Mouse (Mus musculus) embryonic fibroblast, embryonic 13.5 days (primary cell): ENCODE measurements at regions not wholly inside any gene's neighbourhood (a gene's known extent, or its start where the extent isn't known, plus 50 kb on each side); places are given as distances from the start of the nearest gene placed in this dataset.

ENCODE experiments used
- H3K27ac ChIP-seq: 2 replicates; pipeline ENCODE4 v1.5.1; 2012; ENCODE audit warnings: low read length, control low read depth, inconsistent platforms; ENCODE audit not compliant: insufficient read depth
- H3K4me1 ChIP-seq: 2 replicates; pipeline ENCODE4 v1.6.1; 2011; ENCODE audit warnings: low read length; ENCODE audit not compliant: control insufficient read depth, insufficient read depth
- H3K4me3 ChIP-seq: 2 replicates; pipeline ENCODE4 v1.5.1; 2011; ENCODE audit warnings: mild to moderate bottlenecking, control low read depth, low read length; ENCODE audit not compliant: insufficient read depth
- CTCF ChIP-seq: IDR thresholded peaks from 2 replicates; pipeline ENCODE4 v1.5.1; 2011; ENCODE audit warnings: mild to moderate bottlenecking, control low read depth, low read length, moderate library complexity, borderline replicate concordance; ENCODE audit not compliant: insufficient read depth
- POLR2A ChIP-seq: IDR thresholded peaks from 2 replicates; pipeline ENCODE4 v1.6.1; 2011; ENCODE audit warnings: low read depth, mild to moderate bottlenecking, control low read depth, low read length, moderate library complexity

GRCm38 (mm10) chr3:17825254-17825890 lies 122.8 kb upstream of the Cypt12 start:
- TF ChIP-seq CTCF, result no peak
- no peak for TF ChIP-seq POLR2A
- Histone ChIP-seq H3K27ac (no peak overlapping the region), H3K4me1 (no peaks in the 10 kb centered on the region), H3K4me3 (no peak overlapping the region)

DNA sequence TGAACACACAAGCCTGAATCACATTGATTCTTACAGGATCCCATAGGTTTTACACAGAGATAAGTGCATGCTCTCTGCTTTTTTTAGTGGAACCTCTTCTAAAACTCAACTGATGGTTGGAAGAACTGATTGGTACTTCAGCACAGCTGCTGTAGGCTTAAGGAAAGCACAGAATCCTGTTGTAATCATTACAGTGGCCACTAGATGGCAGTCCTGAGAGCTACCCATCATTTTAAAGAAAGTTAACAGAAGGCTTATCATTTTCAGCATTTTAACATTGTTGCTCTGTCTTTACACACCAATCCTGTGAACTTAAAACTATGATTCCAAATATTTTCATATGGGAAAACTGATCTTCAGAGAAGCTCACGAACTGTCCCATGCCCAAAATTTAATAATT lies 113.5 kb upstream of the Cypt12 start:
- TF ChIP-seq POLR2A (no peak), CTCF (no peak)
- H3K4me3 ChIP-seq, result no peak overlapping the region

DNA sequence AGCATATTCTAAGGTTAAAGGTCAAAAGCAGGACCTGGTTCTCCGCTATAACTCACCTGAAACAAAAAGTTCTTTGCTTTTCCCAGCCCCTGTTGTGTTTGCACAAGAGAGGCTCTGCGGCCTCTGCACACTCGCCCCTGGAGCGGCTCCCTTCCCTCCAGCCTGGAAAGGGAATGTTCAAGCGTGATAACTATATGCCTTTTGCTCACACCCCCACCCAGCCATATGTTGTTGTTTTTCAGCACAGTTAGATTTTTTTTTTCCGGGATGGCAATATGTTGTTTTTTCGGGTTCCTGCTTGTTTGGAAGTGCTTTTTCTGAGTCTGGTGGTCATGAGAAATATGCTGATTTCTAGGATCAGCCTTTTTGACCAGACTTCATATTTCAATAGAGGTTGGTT lies 100.6 kb upstream of the Cypt12 start:
- Histone ChIP-seq H3K4me3 (no peak overlapping the region), H3K27ac (no peak overlapping the region), H3K4me1 (no peaks in the 10 kb centered on the region)
- TF ChIP-seq POLR2A, result no peak
- TF ChIP-seq CTCF, result no peak

More for the DNA sequence above, 113.5 kb upstream of the Cypt12 start:
- no peak overlapping the region for H3K27ac ChIP-seq
- no peaks in the 10 kb centered on the region for H3K4me1 ChIP-seq

DNA sequence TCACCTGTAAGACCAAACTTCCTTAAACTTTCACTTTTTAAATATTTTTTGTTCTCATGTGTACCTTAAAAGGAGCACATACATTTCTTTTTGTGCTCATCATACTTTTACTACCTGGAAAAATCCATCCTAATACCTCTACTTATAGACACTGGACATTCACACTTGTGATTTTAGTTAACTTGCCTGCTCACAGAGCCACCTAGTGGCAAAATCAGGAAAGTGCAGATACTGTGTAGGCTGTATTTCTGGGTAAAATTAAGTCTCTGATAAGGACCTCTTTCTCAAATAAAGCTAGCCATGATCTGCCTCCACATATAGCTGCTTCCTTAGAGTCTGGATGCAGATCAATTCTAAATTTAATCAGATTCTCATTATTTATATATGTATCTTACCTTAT lies 100.0 kb upstream of the Cypt12 start:
- TF ChIP-seq POLR2A (no peak), CTCF (no peak)
- H3K27ac ChIP-seq, result no peak overlapping the region
- no peak overlapping the region for H3K4me3 ChIP-seq
- H3K4me1 ChIP-seq, result no peaks in the 10 kb centered on the region

DNA sequence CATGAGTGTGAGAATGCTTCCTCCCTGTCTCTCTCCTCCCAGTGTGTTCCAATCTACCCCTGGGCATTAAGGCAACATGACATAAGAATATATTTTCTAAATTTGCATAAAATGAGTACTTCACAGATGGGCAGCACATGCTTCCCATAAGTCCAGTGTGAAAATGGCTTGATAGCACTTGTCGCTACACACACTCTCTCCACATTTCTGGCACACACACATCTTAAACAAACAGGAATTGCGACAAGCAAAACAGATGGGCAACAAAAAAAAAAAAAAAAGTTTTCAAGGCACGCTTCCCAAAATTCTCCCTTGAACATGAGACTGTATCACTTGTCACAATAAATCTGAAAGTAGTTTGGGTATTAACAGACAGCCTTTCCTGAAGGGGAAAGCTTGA lies 85.8 kb upstream of the Cypt12 start:
- Histone ChIP-seq H3K4me3 (no peak overlapping the region), H3K27ac (no peak overlapping the region), H3K4me1 (no peaks in the 10 kb centered on the region)
- TF ChIP-seq POLR2A, result no peak

- Histone ChIP-seq H3K4me1 (no peaks in the 10 kb centered on the region), H3K4me3 (no peak overlapping the region), H3K27ac (no peak overlapping the region)
- no peak for TF ChIP-seq POLR2A
- TF ChIP-seq CTCF, result no peak
These were observed 83.1 kb upstream of the Cypt12 start for GRCm38 (mm10) chr3:17865112-17865511.

- TF ChIP-seq CTCF, result no peak
- no peak for TF ChIP-seq POLR2A
- no peak overlapping the region for H3K27ac ChIP-seq
- no peaks in the 10 kb centered on the region for H3K4me1 ChIP-seq
- no peak overlapping the region for H3K4me3 ChIP-seq
These were observed 77.2 kb upstream of the Cypt12 start for GRCm38 (mm10) chr3:17870895-17871482.

GRCm38 (mm10) chr3:17895869-17896268 lies 52.3 kb upstream of the Cypt12 start:
- TF ChIP-seq POLR2A (no peak), CTCF (no peak)
- no peaks in the 10 kb centered on the region for H3K4me1 ChIP-seq
- no peak overlapping the region for H3K4me3 ChIP-seq
- no peak overlapping the region for H3K27ac ChIP-seq

DNA sequence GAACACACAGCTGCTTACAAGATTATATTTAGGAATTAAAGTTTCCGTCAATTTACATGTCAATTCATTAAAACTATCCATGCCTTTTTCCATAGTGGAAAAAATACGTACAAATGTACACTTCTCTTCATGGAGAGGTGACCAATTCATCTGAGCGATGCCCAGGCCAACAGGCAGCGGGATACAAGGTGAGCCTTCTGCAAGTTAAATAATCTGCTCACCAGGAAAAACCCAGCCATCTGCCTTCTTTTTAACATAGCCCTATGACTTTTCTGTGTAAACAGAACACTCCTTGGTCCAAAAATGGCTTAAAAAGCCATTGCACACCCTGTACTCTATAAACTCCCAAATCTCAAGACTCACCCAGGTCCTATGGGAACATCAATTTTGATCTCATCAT lies 51.5 kb upstream of the Cypt12 start:
- H3K4me1 ChIP-seq, result no peaks in the 10 kb centered on the region
- no peak overlapping the region for H3K4me3 ChIP-seq
- TF ChIP-seq CTCF (no peak), POLR2A (no peak)
- no peak overlapping the region for H3K27ac ChIP-seq
